13 mouse cellular contexts compared by ENCODE assay signal in genomic region chr16:24465633-24466032, GRCm38 (mm10).
DNase-seq lines count a peak whose midpoint lies in the region; ATAC-seq and TF ChIP-seq lines count a peak whose summit lies in the region.
"Had no signal": no experiment of that assay in that cellular context is flagged by ENCODE, and none has a peak within 500 bp of the region (broad histone marks: within the 10 kb centered on the region; RNA-seq: fewer than 3 reads in every experiment).

No protein-coding gene starts in this region.

- WGBS in heart, embryonic 15.5 days: 53% methylated on average over 5 of the region's 5 CpGs
- 86% methylated on average over 5 of the region's 5 CpGs for WGBS in heart, embryonic 10.5 days
- 94% methylated on average over 5 of the region's 5 CpGs for WGBS in thymus, adult 2 months

- no peak for TF ChIP-seq POLR2A in thymus, adult 2 months (IDR thresholded peaks at IDR 0.05; ENCODE audit: control insufficient read depth, extremely low read depth, insufficient read depth, low read length, poor library complexity)

- peaks cover 20% of the 10 kb centered on the region for H3K4me1 ChIP-seq in heart, embryonic 15.5 days (replicated peaks)
- peaks cover 27% of the 10 kb centered on the region for H3K4me1 ChIP-seq in heart, embryonic 10.5 days
- no peaks in the 10 kb centered on the region for H3K4me1 ChIP-seq in thymus, adult 2 months (replicated peaks; ENCODE audit: control insufficient read depth, insufficient read depth, low read length)

- H3K27ac ChIP-seq in heart, embryonic 15.5 days: peak overlapping the region; percentile 53
- H3K27ac ChIP-seq in heart, embryonic 10.5 days: no peak overlapping the region
- H3K27ac ChIP-seq in thymus, adult 2 months (ENCODE audit: control insufficient read depth, insufficient read depth, low read length): no peak overlapping the region
- H3K27ac ChIP-seq: forebrain, embryonic 10.5 days; hindbrain, embryonic 10.5 days; kidney, postnatal 0 days; liver, embryonic 14.5 days had no signal

- ATAC-seq in heart, embryonic 15.5 days (replicated peaks; ENCODE audit: insufficient number of reproducible peaks, insufficient read depth, low FRiP score, low read depth): peak; percentile 60

- no peak overlapping the region for H3K9ac ChIP-seq in heart, embryonic 15.5 days
- H3K9ac ChIP-seq: liver, embryonic 14.5 days had no signal

- H3K4me2 ChIP-seq in heart, embryonic 15.5 days: no peak overlapping the region

- H3K4me3 ChIP-seq in heart, embryonic 15.5 days: no peak overlapping the region
- no peak overlapping the region for H3K4me3 ChIP-seq in heart, embryonic 10.5 days
- no peak overlapping the region for H3K4me3 ChIP-seq in thymus, adult 2 months (ENCODE audit: control insufficient read depth, insufficient read depth, low read length)
- H3K4me3 ChIP-seq: forebrain, embryonic 10.5 days; hindbrain, embryonic 10.5 days; myocyte had no signal

- H3K9me3 ChIP-seq in heart, embryonic 15.5 days (replicated peaks): no peaks in the 10 kb centered on the region
- no peaks in the 10 kb centered on the region for H3K9me3 ChIP-seq in heart, embryonic 10.5 days
- H3K9me3 ChIP-seq: forebrain, embryonic 10.5 days; hindbrain, embryonic 10.5 days had no signal

- peak; percentile 45 to 77 for DNase-seq in adrenal gland, adult (ENCODE audit: inconsistent age in 2 of 2, low spot score in 1 of 2)
- no peak for DNase-seq in adrenal gland, adult 2 months
- no peak for DNase-seq in heart, embryonic 10.5 days (ENCODE audit: low spot score)
- DNase-seq in adipocyte (ENCODE audit: low spot score): peak; percentile 32
- DNase-seq in heart, postnatal 10 days: peak; percentile 47 to 77
- DNase-seq in right cerebral cortex, postnatal 14 days: no peak
- DNase-seq in thymus, adult 2 months: no peak

- TF ChIP-seq CTCF in thymus, adult 2 months (IDR thresholded peaks at IDR 0.05; ENCODE audit: borderline replicate concordance, control insufficient read depth, extremely low read depth, insufficient read depth, low read length, poor library complexity): no peak

- no peaks in the 10 kb centered on the region for H3K36me3 ChIP-seq in heart, embryonic 15.5 days
- peaks cover 11% of the 10 kb centered on the region for H3K36me3 ChIP-seq in heart, embryonic 10.5 days
- H3K36me3 ChIP-seq in thymus, adult 2 months (ENCODE audit: control insufficient read depth, insufficient read depth, low read length): no peaks in the 10 kb centered on the region
- H3K36me3 ChIP-seq: forebrain, embryonic 10.5 days; hindbrain, embryonic 10.5 days had no signal

- intact Hi-C loops in heart, postnatal 10 days (cut with DNase I): no loop called here

- H3K27me3 ChIP-seq in heart, embryonic 15.5 days: no peaks in the 10 kb centered on the region
- no peaks in the 10 kb centered on the region for H3K27me3 ChIP-seq in heart, embryonic 10.5 days (ENCODE audit: insufficient read depth, poor library complexity, severe bottlenecking)
- no peaks in the 10 kb centered on the region for H3K27me3 ChIP-seq in thymus, adult 2 months (ENCODE audit: control insufficient read depth, insufficient read depth, low read length)

Comparison
In these comparisons a context has a peak if more than half of its experiments do, and no peak if none do; other contexts are left out.
1. DNase-seq: peak in adrenal gland, adult (2 of 2), adipocyte (single experiment) and heart, postnatal 10 days (2 of 2); none in adrenal gland, adult 2 months (single experiment), heart, embryonic 10.5 days (single experiment), right cerebral cortex, postnatal 14 days (single experiment) and thymus, adult 2 months (single experiment).